Mouse (Mus musculus) urinary bladder, postnatal 10 days (tissue): ENCODE data around the gene Farp1.

Source experiments
- DNase-seq: peaks from one replicate; pipeline ENCODE4 v3.0.0; 2022; ENCODE audit warnings: low spot score

Gene Farp1

DNA sequence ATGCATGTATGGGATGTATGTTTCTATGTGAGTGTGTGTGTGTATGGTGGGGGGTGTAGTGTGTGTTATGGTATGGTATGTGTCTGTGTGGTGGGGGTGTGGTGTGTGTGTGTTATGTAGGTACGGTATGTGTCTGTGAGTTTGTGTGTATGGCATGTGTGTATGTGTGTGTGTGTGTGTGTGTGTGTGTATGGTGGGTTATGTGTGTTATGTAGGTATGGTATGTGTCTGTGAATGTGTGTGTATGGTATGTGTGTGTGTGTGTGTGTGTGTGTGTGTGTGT lies 185.0 kb downstream of the Farp1 start:
- DNase-seq = no peak

GRCm38 (mm10) chr14:121220723-121221122 lies 185.7 kb downstream of the Farp1 start:
- DNase-seq = no peak

DNA sequence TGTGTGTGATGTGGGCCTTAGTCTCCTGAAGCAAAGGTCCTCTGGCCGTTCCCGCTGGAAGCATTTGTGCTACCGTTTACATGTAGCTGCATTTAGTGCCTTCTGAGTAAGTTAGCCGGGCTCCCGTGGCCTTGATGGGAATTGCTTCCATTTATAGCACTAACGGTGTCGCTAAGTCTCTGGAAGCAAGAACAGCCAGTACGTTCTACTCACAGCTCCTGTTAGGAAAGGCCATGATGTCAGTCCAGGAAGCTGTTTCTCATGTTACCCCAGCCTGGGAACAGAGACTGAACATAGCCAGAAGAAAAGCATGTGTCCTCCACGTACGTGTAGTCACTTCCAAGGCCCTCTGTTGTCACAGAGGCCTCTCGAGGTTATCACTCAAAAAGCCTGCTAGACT lies 190.8 kb downstream of the Farp1 start:
- DNase-seq = no peak

DNA sequence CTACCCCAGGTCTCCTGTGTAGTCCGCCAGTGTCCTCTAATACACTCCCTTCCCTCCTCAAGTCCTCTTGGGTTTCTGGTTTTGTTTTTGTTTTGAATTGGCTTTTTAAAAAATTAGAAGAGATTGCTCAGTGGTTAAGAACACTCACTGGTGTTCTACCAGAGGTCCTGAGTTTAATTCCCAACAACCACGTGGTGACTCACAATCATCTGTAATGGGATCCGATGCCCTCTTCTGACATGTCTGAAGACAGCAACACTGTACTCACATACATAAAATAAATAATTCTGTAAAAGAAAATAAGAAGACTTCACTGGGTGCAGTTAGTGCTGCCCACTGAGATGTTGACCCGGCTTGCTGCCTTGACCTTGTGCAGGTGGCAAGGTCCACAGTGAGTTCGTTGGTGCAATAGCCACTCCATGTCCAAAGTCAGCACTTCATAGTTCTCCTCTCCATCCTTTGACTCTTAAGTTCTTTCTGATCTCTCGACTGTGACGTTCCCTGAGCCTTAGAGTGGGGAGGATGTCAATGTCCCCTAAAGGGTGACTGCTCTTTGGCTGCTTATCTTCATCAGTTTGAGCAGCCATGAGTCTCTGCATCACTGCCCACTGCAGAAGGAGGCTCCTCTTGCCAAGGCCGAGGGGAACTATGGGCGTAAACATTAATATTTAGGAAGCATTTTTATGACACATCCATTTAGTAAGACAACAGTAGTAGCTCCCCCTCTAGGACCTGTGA lies 194.2 kb downstream of the Farp1 start:
- DNase-seq = no peak

- no peak for DNase-seq
Observed at GRCm38 (mm10) chr14:121231232-121231631, 196.2 kb downstream of the Farp1 start.

DNA sequence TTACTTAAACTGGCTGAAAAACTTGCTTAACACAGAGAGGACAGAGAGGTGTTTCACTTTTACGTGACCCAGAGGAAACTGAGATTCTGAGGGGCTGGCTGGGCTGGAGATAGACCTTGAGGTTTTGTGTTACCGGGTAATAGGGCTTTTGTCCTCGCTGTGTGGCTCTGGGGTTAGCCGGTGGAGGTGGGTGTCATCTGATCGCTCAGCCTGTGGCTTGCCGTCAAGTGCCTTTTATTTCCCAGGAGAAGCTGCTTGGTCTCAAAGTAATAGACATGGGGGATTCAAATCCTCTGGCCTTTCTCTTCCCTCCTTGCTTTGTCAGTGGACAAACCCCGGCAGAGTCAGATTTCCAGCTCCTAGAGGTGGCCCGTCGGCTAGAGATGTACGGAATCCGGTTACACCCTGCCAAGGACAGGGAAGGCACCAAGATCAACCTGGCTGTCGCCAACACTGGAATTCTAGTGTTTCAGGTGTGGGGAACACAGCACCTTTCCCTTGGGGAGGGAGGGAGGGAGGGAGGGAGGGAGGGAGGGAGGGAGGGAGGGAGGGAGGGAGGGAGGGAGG lies 199.8 kb downstream of the Farp1 start:
- DNase-seq = no peak

GRCm38 (mm10) chr14:121236736-121237135 lies 201.7 kb downstream of the Farp1 start:
- no peak for DNase-seq

- no peak for DNase-seq
Observed at GRCm38 (mm10) chr14:121238727-121239126, 203.7 kb downstream of the Farp1 start.

DNA sequence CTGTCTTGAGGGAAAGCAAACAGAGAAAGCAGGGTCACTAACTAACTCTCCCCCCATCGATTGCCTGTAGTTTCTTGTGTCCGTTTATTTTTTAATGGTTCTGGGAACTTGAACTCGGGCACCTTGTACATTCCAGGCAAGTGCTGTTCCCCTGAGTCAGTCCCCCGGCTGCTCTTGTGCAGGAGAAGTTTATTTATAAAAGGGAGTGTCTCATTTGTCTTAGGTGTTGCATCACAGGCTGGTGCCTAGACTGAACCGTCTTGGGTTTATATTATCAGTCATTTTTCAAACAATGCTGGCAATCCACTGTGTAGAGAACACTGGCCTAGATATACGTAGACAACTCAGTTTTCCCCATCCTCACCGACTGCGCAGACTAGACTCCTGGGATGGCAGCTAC lies 204.4 kb downstream of the Farp1 start:
- no peak for DNase-seq

GRCm38 (mm10) chr14:121244104-121244503 lies 209.1 kb downstream of the Farp1 start:
- DNase-seq = no peak

GRCm38 (mm10) chr14:121246048-121246731 lies 211.2 kb downstream of the Farp1 start:
- no peak for DNase-seq

DNA sequence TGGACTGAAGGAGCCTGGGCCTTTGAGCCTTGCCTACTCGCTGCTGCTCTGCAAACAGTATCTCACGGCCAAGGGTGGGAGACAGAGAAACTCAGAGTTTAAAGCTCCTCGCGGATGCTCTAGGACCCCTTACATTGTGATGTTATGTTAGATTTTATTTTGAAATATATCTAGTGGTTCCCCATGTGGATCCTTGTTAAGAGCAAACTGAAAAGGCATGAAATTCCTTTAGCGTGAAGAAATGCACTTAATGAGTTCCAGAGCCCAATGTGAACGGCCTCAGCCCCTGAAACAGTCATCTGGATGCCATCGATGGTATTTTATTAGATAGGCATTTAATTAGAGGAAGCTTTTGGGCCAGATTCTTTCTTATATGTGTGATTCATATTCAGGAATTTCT lies 212.3 kb downstream of the Farp1 start:
- DNase-seq = no peak

DNA sequence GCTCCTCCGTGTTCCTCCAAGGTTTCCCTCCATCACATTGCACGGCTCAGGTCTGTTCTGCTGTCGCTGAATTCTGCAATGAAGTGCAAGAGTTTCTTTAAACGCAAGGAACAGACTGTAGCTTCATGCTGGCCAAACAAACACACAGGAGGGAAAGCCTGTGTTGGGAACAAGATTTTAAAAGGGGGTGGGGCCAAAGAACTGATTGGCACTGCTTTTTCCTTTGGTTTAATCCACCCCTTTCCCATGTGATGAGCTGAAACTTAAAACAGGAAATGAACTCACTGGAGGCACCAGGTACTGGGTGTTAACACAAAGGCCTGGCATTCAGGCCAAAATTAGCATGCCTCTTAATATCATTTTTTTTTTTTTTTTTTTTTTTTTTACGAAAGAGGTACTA lies 213.3 kb downstream of the Farp1 start:
- no peak for DNase-seq

DNA sequence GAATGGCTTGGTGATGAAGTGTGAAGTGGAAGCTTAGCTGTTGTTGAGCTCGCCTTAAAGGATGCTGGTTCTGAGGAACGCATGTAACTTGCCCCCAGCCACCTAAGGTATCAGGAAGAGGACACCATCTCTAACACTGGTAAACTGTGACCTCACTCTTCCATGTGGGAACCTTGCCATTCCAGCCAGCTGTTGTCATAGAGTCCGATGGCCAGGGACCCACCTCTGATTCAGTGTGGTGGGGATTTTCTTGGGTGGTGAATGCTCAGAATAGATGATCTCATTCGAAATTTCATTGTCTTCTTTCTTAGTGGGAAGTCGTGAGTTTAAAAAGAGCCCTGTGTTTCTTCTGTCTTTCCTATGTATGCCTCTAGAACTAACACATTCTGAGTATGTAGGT lies 216.1 kb downstream of the Farp1 start:
- no peak for DNase-seq

DNA sequence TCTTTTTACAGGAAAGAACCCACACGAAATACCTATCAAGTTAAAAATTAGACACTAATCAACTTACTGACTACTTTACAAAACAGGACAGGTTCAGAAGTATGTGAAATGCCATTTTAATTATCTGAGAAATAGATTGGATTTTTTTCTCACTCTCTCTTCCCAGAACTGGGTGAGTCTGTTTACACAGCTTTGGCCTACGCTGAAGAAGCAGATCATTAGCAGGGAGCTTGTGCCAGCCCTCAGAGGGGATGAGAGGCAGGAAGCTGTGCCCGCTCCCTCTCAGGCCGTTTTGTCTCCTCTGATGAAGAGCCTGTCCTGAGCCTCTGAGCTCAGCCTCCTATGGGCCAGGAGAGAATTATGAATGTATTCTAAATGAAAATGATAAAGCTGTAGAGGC lies 216.7 kb downstream of the Farp1 start:
- DNase-seq = no peak

DNA sequence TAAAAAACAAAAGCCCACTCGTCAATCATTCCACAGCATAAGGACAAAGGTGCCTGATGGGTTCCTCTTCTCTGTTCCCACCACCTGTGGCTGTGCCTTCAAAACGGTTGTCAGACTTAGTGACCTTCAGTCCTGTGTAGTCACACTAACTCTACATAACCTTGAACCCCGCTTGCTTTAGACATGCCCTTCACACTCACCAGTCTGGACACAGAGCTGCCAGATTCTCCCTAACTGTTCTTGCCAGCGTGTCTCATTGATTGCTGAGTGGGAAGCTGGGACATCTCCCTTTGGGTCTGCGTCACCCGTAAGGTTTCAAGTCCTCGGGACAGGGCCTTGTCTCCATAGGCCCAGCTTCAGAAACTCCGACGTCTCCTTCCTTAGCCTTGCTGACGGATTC lies 217.5 kb downstream of the Farp1 start:
- DNase-seq = no peak

GRCm38 (mm10) chr14:121254869-121255268 lies 219.9 kb downstream of the Farp1 start:
- no peak for DNase-seq

GRCm38 (mm10) chr14:121255469-121255868 lies 220.5 kb downstream of the Farp1 start:
- no peak for DNase-seq

GRCm38 (mm10) chr14:121256896-121257295 lies 221.9 kb downstream of the Farp1 start:
- no peak for DNase-seq

- no peak for DNase-seq
Observed at GRCm38 (mm10) chr14:121259332-121259731, 224.3 kb downstream of the Farp1 start.

GRCm38 (mm10) chr14:121259789-121260188 lies 224.8 kb downstream of the Farp1 start:
- no peak for DNase-seq

DNA sequence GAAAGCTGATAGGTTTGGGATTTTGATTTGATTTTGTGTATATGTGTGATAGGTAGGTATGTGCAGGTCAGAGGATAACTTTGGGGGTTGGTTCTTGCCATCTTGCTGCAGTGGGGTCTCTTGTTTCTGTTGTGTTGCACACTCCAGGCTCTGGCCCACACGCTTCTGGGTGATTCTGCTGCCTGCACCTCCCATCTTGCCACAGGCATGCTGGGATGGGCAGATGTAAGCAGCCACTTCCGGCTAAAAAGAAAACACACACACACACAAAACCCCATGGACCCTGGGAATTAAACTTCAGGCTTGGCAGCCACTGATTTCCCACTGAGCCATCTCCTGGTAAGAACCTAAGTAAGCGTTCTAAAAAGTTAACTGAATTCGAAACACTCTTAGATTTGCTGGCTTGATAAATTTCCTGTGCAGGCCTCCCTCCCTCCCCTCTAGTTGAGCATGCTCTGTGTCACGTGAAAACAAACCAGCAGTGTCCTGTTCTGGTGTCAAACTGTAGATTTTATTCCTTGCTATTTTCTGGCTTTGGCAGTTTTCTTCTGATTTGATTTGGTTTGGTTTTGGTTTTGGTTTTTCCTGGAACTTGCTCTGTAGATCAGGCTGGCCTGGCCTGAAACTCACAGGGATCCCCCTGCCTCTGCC lies 226.4 kb downstream of the Farp1 start:
- no peak for DNase-seq

GRCm38 (mm10) chr14:121262606-121263005 lies 227.6 kb downstream of the Farp1 start:
- DNase-seq = no peak
